Mouse (Mus musculus) kidney, adult 18-20 months (tissue): ENCODE results near the gene Usp44.
"Not testable (repeated sequence)": the region's sequence is repeated elsewhere in the genome, so short reads cannot be mapped to it uniquely, and the experiment has no call there.

Experiments
- DNase-seq: peaks from one replicate; pipeline ENCODE4 v3.0.0; 2021

Usp44 gene

DNA sequence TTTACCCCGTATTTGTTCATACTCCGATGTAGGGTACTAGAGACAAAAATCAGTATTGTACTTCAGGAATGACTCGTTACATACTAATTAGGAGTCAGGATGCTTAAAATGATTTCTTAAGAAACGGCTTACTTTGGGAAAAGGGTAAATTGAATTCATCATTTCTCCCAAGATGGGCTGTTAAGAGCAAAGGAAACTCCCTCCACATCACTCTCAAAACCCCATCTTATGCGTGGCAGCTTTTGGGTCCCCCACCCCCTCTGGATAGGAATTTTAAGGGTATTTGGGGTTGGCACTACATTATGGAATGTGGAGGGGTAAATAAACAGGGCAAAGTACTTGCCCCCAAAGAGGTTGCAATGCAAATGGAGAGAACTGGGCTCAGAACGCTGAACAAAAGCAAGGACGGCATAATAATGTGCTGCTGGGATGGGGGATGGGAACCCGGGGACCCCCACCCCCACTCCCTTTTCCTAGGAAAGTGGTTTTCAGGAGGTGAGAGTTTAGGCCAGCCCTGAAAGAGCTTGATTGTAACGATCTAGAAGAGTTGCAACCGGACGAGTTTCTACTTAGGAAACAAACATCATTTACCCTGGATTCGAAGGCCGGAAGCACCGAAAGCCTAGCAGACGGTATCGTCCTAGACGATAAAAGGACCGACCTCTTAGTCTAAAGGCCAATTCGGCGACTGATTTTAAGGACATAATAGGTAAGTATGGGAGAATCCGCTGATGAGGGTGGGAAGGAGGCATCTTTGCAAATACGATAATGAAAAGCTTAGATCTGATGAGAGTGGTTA lies at the start of gene Usp44:
Gene Usp44 (plus strand): TSS at position 625 of the 799 bp plus-strand sequence.
- no peak for DNase-seq

DNA sequence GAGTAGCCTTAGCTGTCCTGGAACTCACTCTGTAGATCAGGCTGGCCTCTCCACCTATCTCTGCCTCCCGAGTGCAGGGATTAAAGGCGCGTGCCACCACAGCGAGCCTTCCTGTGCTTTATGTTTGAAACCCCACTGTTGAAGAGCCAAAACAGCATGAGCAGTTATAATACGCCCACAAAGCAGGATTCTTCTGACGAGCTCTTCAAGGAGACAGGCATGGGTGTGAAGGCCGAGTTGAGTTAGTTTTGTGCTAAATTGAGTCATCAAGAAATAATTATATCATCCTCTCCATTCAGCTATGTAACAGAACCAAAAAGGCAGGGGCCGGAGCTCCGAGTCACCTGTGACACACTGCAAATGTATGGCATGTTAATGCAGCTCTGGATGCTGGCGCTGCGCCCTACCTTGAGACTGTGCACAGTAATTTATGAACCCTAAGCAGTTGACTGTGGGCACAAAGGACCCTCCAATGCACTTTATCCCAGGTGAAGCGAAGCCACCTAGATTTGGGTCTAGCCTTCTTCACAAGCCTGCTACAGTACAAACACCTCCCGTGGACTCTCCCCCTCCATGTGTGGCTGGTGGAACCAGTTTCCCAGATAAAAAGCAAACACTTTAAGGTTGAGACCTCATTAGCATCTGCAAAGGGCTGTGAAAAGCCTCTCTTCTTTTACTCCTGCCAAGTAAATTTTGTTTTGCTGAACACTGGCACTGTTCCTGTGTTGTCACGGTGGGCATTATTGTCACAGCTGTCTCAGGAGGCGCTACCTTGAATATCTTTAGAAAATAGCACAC lies 47.9 kb upstream of the Usp44 start:
- DNase-seq = no peak

DNA sequence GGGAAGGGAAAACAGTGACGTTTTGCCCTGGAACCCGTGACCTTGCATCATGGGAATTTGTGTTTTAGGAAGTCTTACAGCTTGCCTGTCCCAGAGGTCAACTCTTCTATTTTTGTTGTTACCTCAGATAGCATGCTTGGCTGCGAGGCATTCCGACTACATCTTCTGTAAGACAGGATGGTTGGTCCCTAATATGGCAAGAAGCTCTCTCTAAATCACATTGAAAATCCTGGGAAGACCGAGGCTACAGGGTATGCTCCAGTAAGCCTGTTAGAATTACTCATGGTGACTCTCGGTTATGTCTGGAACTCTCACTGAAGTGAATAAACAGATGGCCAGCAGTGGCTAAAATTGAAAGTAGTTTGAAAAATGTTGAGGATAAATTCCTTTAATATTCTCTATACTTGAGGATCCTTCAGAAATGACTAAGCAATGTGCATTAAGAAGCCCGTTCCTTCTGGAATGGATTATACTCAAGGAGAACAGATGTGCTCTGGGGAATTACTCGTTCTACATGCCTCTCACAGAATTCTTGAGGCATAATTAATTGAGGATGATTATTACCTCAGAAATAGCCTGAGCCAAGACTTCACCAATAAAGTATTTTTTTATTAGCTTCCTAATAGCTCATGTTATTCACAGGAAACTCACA lies 31.5 kb upstream of the Usp44 start:
- no peak for DNase-seq

DNA sequence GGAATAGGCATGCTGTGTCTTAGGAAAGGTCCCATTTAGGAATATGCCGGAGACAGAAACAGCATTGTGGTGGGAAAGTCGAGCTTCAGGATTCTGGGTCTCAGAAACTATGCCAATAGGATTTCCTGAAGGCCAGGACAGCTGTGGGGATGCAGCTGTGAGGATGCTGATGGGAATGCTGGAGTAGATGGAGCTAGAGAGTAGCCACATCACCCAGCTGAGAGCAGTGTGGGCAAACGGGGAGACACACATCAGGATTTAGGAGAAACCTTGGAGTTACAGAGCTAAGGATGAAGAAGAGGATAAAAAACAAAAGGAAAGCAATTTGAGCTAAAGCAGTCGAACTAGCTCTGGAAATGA lies 31.0 kb upstream of the Usp44 start:
- DNase-seq = no peak

DNA sequence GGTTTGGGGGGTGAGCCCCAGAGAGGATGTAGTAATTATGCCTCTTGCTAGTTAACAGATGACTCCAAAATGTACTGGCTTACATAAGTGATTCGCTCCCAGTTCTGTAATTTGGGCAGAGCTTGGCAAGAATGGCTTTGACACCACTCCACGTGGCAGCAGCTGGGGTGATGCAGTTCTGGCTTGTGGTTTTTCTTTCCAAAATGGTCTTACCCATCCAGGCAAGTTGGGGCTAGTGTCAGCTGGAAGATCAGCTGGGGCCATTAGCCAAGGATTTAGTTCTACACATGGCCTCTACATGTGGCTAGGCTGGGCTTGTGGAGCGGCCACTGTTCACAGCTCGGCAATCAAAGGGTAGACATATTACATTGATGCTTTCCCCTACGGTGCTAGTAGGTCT lies 30.5 kb upstream of the Usp44 start:
- no peak for DNase-seq

DNA sequence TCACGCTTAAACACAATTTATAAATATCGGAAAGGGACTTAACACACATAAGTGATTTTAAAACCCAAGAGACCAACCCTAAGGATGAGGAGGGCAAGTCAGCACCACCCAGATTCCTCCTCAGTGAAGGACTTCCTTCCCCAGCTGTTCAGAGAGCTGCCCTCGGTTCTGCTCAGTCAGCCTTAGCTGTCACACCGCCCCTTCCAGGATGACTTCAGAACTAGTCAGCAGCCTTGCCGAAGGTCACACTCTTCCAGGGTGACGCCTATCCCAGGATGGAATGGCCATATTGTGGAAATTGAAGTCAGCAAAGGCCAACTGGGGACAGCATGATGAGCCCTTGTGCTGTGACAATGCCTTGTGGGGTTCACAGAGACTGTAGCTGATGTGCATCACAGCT lies 28.2 kb upstream of the Usp44 start:
- no peak for DNase-seq

DNA sequence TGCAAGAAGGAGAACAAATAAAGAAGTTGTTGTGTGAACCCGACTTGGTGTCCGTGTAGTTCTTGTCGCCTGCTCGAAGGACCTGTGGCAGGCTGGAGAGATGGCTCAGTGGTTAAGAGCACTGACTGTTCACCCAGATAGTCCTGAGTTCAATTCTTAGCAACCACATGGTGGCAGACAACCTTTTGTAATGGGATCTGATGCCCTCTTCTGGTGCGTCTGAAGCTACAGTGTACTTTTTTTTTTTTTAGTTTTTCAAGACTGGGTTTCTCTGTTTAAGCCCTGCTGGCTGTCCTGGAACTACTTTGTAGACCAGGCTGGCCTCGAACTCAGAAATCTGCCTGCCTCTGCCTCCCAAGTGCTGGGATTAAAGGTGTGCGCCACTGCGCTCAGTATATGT lies 21.9 kb upstream of the Usp44 start:
- not testable (repeated sequence) for DNase-seq

DNA sequence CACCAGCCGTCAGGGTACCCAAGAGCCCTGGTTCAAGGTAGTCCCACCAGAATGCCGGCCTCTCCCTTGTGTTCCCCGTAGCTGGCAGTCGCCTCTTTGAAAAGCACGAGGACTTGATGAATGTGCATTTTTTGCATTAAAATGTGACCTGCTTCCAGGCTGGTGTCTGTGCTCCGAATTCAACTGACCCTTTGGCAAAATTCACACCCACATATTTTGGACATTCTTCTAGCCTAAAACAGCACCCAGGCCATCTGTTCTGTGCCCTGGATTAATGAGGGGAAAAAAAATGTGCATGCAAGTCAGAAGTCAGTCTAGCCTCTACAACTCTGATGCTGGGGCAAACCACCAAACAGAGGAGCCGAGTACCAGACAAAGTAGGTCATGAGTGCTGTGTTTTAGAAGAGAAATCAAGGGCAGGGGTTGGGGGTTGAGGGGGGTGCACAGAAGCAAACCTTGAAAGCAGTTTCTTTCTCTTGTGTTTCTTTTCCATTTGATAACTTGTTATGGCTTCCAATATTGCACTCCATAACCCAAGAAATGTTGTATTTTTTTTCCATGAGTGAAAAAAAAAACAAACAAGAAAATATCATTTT lies 20.7 kb upstream of the Usp44 start:
- no peak for DNase-seq

DNA sequence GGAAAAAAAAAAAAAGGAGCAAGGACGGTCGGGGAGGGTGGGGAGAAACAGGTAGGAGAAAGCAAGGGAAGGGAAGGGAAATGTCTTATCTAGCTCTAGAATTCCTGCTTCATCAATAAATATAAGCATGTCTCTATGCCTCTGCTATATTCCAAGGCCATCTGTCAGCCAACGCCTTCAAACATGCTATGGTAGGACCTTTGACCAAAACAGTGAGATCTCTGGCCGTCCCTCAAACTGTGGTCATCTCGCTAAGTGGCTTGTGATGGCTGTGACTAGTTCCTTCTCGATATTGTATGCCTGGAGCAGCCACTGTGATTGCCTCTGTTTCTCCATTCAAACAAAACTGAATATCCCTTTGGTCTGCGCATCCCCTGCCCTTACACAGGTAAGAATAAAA lies 19.3 kb upstream of the Usp44 start:
- DNase-seq = no peak

DNA sequence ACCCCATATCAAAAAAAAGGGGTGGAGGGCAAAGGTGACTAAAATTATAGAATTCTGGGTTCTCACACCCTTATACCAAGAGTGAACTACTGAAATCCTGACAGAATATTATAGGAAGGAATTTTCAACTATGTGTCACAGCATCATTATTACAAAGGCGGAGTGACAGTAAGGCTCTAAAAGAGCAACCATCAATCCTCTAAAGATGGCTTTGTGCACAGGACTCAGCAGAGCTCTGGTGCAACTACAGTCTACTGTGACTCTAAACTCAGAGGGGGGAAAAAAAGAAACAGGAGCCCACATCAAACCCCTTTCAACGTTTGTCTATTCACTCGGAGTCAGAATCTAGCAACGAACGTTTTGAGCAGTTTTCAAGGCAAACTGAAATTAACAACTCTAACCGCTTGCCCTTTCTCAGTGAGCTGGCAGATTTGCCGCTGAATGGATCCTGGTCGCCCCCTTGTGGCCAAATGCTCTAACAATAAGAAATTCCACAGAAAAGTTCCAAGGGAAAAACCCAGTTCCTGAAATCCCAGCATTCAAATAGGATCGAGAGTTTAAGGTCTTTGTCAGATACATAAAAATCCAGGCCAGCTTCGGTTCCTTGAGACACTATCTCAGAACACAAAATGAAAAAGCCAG lies 18.5 kb upstream of the Usp44 start:
- peak; percentile 78 for DNase-seq

DNA sequence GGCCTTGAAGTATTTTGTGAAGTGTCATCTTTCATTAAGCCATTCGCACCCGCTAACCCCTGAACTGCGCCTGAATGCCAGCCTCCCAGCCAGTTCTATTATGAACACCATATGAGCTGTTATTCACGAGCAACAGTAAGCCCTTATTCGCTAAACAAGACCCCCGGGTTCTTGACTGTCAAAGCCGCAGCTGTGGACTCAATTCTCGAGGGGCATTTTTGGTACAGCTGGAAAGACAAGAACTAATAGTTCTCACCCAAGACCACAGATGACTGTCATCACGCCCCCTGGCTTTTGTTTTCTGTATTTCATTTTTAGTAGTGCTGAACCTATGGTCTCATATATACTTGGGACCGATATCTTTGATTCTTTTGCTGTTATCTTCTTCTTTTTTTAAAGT lies 17.6 kb upstream of the Usp44 start:
- no peak for DNase-seq

DNA sequence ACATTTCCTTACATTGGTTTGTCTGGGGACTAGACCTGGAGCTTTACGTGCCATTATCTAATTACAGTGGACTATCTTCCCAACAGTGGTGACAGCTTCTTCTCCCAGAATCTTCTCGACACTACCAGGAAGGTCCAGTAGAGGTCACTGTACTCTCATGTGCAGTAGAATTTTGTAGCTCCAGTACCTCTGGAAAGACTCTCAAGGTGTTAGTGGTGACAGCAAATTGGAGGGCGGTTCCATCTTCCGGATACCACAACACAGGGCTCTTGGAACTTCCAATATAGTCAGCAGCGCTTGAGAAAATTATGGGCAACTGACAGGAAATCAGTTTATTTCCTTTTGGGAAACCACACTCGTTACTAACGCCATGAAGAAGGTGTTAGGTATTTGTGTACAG lies 12.7 kb upstream of the Usp44 start:
- DNase-seq = peak; percentile 69

DNA sequence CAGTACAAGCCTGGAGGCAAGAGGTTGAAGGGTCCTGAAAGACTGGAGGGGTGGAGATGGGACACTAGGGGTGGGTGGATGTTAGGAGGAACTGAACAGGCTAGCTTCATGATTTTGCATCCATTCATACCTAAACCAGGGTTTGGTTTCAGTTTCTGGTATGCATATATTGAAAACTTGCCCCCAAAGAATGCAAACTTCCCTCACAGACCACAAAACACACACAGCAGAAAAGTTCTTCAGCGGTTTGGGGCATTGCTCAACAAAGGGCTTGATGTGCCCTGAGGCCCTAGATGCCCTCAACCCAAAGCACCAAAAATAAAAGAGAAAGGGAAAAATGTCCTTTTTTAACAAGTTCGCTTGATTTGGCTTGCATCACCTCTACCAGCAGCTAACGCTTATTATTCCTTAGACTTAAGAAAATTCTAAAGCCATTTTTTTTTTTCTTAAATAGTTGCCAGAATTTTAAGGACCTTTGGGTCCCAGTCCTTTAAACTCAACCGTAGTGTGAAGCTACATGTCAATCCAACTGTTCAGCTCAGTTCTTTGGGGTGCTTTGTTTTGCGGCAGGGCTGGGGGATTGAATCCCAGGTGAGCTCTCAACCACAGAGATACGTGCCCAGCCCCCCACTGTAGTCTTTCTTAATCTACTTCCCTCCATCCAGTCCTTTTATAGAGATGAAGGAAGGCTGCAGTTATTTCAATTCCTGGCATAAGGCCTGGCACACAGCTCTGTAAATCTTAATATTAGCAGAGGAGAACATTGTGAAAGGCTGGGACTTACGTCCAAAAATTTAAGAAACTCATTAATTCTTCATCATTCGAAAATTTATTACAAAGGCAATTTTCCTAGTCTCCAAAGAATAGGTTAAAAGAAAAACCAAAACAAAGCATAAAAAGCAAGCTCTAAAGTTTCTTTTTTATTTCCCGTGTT lies 1.2 kb upstream of the Usp44 start:
- DNase-seq = no peak

DNA sequence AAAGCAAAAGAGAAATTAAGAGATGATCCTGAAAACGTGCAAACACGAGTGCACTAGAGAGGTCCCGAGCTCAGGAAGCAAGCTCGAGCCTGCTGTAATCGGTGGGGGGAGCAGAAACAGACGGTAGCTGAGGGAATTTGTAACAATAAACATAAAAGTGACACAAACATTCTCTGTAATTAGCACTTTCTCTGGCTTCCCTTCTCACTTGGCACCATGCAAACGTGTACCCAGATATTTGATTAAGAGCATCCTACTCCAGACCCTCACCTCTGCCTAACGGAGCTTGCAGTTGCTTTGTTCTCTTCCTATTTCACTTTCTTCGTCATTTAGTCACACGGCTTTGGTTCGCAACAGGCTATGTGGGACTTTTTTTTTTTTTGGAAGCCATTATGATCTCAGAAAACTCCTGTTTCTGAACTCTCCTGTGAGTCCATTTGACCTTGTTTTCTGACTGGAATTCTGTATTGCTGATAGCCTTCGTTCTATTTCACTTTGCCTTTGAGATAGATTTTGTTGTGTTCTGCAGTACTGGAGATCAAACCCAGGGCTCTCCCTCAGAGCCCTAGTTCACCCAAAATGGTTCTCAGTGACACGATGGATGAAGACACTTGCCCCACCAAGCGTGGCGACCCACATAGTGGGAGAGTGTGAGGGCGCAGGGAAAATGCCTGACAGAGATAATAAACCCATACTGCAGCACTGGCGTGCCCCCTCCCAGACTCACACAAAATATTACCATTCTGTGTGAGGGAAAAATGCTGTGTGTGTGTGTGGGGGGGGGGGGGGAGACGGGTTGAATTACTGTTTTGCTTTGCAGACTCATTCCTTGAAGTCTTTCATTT lies 597 bp downstream of the Usp44 start:
- DNase-seq = no peak

DNA sequence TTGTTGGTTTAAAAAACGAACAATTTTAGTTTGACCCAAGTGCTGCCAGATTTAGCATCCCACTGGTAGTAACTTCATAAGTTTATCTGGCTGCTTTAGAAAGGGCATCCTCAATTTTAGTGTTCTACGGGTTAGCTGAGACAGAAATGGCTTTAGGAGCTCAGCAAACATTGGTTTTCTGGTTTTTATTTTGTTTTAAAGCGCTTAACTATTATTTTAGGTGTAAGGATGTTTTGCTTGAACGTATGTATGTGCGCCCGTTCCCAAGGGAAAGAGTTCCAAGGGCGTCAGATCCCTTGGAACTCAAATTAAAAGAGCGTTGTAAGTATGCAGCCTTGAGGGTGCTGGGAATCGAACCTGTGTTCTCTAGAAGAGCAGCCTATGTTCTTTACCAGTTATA lies 1.5 kb downstream of the Usp44 start:
- no peak for DNase-seq

DNA sequence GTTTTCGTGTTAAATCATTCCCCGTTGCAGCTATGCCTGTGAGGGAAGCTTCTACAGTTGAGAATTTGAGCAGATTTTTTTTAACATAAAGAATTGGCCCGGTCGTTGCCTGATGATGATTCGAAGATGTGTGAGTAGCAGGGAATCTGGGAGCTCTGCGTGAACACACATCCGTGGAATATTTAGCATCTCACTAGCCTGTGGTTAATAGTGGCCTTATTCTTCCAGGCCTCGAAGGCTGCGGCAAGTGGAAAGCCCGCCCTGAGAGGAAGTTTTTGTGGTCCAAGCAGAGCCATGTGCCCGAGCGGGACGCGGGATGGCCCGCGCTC lies 2.0 kb downstream of the Usp44 start:
- DNase-seq = no peak

DNA sequence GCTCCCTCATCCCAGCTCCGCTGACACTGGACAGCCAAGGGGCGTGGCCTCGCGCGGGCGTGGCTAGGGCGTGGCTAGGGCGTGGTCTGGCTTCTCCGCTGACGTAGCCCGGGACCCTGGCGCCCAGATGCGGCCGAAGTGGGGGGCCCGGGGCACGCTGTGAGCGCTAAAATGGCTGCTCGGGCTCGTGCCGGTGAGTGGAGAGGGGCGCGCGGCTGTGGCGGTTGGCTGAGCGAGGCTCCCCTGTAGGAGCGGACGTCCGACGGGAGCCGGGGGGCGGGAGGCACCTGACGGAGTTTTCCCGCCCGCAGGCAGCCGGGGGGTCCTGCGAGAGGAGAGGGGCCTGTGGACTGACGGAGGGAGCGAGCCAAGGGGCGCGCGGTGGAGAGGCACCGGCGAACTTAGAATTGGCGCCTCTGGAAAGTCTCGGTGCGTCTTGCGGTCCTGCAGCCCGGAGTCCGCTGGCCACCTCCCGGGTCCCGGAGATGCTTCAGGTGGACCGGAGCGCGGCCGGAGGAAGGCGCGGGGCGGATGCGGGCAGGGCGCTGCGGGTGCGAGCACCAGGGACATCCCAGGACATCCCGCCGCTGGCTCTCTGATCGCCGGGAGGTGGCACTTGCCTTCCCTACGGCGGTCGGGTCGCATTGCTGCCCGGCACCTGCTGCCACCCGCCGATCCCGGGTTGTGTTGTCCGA lies 2.5 kb downstream of the Usp44 start:
- peak; percentile 61 for DNase-seq

DNA sequence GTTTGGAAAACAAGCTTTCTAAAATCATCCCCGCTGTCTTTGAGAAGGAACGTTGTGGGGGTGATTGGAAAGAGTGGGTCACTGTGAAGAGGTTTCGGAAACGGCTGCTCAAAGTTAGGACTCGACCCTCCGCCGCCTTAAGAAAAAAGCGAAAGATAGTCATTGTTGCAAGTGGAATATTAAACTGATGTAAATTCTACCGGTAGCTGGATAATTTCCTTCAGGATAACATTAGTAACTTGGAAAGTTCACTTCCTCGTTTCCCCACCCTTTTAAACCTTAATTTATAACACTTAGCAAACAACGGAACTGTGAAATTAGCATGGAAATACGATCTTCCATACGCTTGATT lies 3.0 kb downstream of the Usp44 start:
- DNase-seq = no peak

DNA sequence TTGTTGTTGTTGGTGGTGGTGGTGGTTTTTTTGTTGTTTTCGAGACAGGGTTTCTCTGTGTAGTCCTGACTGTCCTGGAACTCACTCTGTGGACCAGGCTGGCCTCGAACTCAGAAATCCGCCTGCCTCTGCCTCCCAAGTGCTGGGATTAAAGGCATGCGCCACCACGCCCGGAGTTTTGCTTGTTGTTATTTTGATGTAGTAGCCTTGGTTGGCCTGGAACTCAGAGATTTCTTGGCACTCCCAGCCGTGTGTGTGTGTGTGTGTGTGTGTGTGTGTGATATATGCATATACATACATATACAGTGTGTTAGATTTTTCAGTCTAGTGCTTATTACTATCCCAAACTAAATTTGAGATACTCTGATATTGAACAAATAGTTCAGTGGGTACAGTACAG lies 3.8 kb downstream of the Usp44 start:
- not testable (repeated sequence) for DNase-seq

DNA sequence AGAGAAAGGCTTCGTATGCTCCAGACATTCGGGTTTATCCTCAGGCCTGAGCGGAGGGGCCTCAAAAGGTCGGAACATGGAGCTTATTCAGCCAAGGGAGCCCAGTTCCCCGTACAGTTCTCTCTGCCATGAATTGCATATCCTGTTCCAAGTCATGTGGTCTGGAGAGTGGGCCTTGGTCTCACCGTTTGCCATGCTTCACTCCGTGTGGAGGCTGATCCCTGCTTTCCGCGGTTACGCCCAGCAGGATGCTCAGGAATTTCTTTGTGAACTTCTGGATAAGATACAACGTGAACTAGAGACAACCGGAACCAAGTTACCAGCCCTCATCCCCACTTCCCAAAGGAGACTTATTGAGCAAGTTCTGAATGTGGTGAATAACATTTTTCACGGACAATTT lies 15.4 kb downstream of the Usp44 start:
- DNase-seq = no peak

DNA sequence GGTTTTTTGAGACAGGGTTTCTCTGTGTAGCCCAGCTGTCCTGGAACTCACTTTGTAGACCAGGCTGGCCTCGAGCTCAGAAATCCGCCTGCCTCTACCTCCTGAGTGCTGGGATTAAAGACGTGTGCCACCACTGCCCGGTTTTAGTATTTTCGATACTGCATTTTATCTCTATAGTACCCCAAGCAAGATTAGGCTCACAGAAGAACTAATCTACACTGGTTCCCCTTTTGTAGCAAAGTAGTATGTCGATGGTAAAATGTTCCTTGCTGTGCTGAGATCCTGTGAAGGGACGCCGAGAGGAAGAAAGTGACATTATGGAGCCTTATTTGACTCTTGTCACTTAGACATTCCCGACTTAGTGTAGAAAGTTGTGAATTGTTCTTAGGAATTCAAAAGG lies 23.8 kb downstream of the Usp44 start:
- no peak for DNase-seq
